Mouse (Mus musculus) kidney, adult 11 months (tissue): Measurements from ENCODE around the gene Ssh3.
A peak's percentile ranks its signal among the peaks of the same experiment; 100 is the strongest.

Experiments used
- DNase-seq: peaks from one replicate; pipeline ENCODE4 v3.0.0; 2022

Gene Ssh3

DNA sequence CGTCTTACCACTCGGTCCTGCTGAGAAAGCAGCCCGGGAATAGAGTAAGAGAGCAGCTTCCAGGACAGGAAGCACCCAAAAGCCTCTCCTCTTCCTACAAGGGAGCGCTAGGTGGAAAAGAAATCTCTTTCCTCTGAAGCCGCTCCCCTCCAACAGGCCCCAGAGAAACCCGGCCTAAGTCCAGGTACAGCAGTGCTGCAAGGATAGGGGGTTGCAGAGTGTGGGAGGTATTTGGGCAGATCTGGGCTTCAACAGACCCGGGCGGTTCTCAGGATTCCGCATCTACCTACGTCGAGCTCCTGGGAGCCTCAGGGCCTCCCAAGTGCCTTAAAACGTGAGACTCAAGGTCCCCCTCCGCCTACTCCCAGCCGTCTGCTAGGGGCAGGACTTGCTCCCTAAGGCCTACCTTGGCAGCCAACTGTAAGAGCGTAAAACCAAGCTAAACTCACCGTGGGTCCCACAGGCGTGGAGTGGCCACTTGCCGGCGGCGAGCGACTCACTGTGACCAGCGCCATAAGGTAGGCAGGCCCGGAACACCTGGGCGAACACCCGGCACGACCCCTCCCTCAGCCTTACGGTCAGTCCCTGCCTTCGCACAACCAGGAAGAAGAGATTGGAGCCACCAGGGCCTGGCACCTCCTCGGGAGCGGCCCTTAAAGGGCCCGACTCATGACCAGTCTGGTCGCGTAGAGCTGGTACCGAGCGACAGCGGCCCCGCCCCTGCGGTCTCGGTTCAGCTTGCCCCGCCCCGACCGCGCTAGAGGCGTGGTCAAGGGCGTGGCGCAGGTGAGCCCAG, at the start of gene Ssh3:
Ssh3 (minus strand) TSS at position 615 of the 796 bp plus-strand sequence.
- peak; percentile 94 for DNase-seq

DNA sequence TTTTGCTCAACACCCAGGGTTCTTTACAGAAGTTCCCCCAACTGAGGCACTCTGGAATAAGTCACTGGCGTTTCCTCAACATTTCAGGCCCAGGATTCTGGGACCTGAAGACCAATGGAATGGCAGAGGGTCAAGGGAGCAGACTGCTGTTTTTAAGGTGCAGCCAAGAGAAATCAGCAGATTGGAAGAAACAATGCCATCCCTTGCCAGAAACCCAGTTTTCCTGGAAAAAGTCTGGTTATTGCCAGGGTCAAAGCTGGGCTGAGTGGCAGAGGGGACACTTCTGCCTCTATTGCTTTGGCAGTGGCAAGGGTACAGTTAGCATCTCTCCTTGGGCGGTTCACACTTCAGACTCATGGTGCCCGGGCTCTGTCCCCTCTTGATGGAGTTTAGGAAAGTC, 48.2 kb upstream of the Ssh3 start:
- no peak for DNase-seq

DNA sequence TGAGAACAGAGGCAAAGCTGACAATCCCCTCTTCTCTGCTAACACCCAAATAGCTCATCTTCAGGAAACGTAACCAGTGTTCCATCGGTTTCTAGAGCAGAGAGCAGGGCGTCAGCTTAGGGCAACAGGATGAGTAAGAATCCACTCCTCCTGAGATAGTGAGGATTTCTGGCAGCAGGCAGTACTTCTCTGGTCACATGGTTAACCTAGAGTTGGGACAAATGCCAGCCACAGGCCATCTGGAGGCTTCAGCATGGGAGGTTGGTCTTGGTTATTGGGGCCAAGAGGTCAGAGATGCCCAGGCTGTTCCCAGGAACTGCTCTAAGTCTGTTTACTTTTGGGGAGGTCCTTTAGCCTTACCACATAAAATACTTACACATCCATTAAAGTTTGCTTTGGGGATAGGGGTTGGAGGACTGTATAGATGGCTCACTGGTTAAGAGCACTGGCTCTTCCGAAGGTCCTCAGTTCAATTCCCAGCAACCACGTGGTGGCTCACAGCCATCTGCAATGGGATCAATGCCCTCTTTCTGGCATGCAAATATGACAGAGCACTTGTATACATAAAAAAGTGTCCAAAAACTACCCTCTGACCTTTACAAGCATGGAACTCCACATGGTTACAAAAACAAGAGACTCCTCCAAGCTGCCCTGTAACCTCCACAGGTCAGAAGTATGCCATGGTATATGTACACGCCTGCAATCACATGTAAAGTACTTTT, 46.4 kb upstream of the Ssh3 start:
- DNase-seq: peak; percentile 44

DNA sequence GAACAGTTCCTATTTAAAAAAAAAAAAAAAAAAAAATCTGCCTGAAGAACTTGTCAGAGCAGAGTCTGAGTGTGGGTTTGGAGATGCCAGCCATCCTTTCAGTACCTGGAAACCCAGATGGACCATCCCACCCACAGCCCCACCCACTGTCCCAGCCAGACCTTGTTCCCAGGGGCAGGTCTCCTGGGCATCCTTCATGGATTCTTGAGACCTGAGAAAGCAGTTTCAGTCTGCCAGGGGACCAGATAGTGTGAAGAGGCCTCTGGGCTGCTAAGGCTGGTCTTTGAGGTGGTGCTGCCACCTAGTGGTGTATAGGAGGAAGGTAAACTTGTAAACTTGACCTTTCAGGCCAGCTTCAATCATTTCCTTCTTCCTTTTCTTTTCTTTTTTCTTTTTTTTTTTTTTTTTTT, 40.8 kb upstream of the Ssh3 start:
- DNase-seq: peak; percentile 55

DNA sequence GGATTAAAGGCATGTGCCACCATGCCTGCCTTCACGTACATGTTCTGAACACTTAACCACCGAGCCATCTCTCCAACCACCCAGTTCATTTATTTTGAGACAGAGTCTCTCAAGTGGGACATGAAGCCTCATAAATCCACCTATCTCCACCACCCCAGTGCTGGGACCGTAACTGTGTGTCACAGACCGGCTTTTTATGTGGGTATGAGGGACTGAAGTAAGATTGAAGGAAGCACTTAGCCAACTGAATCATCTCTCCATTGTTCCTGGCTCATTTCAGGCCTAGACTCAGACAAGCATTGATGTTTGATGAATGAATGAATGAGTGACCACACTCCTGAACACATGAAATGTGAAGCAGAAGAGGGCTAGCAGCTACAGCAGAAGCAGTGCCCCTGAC, 40.3 kb upstream of the Ssh3 start:
- no peak for DNase-seq

DNA sequence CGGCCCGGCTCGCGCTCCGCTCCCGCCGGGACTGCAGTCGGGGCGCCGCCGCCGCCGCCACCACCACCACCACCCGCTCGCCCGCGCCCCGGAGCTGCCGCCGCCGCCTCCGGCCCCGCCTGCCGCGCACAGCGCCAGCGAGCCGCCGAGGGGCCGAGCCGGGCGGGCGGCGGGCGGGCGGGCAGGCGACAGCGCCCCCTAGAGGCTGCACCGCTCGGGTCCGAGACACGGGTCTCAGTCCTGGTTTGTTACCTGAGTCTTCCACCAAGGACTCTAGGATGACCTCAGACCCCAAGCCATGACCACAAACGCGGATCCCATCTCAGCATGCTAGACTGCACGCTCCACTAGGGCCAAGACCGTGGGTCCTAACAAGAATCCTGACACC, 37.2 kb upstream of the Ssh3 start, which contains the start of gene Grk2:
Grk2 (minus strand) TSS at position 33 of the 388 bp plus-strand sequence.
- DNase-seq: peak; percentile 67

DNA sequence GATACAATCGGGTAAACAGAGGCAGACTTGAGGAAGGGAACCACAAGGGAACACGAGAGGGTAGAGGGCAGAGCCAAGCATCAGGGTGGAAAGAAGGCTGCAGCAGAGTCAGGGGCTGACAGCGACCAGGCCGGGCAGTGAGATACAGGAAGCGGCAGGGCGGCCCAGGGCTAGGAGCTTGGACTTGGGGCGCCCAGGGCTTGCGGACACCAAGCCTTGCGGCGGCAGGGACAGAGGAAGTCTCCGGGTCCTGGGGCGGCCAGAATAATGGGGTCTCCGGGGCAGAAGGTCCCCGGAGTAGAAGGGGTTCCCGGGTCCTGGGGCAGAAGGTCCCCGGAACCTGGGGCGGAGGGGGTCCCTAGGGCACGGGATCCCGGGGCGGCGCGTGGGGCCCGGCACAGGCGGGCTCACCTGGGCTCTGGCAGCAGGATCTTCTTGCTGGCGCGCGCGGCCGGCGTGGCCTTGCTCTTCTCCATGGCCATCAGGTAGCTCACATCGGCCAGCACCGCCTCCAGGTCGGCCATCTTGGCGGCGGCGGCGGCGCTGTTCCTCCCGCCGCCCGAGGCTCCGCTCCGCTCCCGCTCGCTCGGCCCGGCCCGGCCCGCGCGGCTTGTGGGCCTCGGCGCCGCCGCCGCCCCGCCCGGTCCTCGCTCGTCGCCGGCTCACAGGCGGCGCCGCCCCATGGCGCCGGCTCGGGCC, 36.7 kb upstream of the Ssh3 start:
- no peak for DNase-seq

DNA sequence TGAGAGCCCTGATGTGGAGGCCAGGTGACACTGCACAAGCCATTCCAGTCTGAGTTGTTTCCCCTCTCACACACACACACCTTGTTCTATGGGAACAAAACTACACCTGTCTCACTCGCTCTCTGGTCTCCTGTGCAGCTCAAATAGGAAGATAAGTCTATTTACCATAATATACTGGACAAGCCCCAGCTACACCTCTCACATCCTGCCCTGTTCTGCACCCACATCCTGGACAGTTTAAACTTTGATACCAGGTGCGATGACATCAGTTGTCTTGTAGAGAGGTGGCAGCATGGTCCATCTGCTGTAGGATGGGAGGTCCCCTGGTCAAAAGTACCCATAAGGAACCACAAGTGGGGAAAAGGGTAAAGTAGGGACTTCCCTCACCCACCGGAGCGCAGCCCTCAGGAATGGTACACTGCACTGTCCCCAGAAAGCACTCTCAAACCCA, 35.9 kb upstream of the Ssh3 start:
- DNase-seq: no peak

DNA sequence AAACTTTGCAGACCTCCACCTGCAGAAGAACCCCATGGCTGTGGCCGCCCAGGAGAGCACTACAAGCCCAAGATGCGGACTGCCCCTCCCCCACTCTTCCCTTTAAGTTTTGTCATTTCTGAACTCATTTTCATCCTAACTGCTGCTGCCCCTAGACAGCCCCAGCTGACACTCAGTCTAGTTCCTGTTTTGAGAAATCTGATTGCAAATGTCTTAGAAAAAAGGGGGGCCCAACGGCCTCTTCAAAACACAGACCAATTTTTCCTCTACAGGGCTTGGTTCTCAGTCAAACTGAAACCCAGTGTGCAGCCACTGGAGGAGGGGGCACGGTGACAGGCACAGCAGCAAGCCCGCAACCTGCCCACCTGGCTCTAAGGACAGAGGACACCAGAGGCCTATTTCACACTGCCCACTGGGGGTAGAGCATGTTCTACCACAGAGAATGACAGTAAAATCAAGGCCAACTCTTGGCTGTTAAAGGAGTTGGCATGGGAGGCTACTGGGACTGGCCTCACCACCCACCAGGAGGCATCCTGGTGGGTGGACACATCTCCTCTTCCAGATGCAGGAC, 35.4 kb upstream of the Ssh3 start:
- DNase-seq: no peak

DNA sequence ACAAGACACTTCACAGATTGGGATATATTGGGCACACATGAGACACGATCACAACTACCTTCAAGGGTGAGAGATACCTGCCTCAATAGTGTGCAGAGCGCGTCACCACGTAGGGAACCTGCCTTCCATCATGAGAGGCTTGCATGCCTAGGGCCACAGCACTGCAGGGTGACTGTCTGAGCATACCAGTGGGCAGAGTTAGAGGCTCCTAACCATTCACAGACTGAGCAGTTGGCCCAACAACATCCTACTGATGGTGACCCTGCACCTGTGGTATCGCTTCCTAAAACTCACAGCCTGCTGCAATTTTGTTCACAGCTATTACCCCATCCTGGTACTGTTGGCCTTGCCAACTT, 34.6 kb upstream of the Ssh3 start:
- DNase-seq: no peak

DNA sequence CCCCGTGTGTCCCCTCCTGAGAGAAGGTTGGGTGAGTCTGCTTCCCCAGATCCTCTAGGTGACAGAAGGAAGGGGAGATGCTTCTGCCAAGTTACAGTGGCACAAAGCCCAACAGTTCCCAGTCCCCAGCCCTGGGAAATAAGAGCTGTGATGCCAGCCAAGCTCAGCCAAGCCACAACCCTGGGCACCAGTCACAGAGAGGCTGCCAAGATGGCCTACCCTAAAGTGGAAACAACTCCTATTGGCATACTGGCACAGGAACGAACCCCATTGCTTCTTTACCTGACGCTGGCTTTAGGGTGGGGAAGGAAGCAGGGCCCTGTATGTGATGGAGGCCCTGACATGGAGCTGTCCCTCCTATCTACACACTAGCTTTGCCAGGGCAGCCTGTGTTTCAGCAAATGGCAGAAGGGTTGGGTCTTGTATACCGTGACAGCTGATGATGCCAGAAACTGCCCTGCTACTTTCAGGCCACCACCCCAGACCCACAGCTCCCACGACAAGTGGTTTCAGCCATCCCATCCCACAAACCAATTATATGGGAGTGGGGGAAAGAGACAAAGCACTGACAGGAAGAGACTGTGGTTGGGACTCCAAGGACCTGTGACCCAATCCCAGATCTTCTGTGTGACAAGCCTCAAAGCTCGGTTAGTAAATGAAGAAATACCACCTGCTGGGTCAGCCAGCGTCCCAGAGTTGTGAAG, 34.1 kb upstream of the Ssh3 start:
- DNase-seq: no peak

DNA sequence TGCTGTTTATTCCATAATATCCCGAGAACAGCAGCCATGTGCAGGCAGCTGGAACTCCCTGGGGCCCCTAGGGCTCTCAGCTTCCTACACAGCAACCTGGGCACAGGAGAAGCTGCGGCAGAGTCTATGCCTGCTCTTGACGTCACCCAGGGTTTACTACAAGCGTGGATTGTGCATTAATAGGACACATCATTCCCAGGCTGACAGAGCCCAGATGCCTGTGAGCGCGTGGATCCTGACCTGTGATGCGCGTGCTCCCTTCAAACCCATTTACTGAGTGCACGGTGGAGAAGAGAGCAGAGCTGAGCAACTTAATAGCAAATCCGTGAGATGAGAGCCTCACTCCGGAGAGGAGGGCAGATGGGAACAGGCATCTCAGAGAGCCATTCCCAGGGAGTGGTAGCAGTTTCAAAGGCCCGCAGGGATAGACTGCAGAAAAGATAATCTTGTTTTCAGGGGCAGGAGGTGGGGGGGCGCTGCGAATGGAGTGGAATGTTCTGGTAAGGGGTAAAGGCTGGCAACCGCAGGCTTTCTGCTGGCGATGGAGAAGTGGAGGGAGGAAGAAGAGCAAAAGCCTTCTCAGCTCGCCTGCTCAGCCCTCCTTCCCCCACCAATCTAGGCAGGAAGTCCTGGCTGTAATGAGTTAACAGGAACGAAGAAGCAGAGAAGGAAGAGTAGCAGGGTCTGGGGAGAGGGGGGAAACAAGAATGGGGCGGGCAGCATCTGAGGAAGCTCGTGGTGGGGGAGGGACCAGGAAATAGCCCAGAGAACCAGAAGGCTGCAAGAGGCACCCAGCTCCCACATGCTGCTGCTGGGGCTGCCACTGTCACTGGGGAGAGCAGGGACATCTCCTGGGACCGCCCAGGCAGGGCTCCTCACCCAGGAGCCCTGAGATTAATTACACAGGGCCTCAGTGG, 33.0 kb upstream of the Ssh3 start:
- no peak for DNase-seq

DNA sequence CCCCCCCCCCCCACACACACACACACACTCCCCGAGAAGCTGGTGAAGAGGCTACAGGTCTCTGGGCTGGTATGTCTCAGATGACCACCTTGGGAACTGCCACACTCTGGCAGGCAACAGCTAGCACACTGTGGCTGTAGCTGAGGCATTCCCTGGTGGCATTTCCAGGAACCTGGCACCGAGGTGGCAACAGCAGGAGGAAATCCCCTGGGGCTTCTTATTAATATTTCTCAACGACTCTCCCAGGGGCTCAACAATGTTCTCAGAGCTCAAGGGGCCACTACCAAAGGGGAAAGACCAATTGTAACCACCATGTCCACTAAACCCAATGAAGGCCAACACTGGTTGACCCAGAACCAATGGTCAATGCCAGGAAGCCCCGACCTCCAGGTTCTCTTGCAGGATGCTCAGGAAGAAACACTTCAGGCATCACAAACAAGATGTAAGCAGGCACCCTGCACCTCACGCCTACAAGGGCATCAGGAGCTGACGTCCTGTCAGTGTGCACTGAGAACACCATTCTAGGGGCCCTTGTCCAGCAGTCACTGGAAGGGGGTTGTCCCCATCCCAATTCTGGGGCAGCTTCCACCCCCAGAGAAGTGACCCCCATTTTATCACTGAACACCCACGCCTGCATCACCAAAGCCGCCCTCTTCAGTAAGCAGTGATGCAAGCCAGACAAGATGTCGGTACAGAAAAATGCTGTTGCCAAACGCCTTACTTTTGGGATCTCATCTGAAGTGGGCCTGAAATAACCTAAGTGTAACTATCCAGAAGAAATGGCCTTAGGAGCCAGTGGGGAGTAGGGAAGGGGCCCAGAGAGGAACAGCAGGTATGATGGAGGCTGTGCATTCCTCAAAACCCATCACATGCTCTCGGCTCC, 32.1 kb upstream of the Ssh3 start:
- DNase-seq: no peak

DNA sequence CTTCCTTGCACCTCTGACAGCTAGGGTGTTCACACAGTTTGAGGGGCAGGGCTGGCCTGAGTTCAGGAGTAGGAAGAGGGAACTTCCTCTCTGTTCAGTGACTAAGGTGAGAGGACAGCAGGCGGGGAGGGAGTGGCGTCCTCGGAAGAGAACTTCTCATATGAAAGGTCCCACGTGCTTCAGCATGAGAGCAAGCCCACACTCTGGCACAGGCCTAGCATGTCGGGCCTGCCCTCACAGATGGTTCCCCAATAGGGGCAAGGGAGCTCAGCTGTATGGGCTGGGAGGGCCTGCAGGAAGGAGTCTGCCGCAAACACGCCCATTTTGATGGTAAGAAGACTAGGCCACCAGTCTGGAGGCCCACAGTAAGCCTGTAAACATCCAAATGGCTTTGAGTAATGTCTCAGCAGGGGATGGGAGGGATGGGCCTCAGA, 31.3 kb upstream of the Ssh3 start:
- DNase-seq: peak; percentile 43

DNA sequence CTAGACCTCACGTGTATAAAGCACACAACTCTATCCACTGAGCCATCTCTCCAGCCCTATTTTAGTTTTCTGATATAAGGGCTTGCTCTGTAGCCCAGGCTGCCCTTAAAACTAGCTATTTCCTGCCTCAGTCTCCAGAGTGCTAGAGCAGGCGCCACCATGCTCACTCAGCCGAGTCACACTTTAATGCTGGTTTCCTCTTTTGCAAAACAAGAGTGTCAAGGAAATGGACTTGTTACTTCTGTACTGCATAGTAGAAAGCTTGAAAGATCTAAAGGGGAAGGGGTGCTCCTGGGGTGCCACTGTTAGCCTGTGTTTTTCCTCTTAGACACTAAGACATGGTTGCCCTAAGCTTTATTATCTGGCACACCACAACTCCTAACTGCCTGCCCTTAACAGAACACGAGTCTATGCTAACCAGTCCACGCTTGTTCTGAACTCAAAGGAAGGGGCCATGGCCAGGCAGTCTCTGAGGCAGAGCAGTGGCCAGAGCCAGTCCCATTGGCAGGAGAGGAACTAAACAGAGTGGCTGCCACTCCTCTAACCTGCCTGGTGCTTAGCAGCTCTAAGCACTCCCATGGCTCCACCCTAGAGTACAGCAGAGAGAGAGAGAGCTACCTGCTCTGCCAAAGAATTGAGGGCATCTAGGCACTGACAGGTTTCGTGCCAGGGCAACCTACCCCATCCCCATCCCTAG, 30.7 kb upstream of the Ssh3 start:
- DNase-seq: no peak

DNA sequence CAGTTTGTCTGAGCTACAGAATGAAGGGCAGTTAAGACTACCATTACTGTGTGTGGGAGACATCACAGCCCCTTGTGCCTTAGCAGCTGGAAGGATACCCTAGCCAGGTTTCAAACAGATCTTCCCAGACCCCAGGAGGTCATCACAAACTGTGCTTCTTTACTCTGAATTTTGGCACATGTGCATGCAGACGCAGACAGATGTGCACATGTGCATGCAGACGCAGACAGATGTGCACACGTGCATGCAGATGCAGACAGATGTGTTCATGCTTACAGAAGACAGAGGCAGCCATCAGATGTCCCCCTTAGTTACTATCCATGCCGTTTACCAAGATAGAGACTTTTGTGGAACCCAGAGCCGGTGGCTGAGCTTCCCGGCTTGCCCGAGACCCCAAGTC, 30.1 kb upstream of the Ssh3 start:
- DNase-seq: no peak

DNA sequence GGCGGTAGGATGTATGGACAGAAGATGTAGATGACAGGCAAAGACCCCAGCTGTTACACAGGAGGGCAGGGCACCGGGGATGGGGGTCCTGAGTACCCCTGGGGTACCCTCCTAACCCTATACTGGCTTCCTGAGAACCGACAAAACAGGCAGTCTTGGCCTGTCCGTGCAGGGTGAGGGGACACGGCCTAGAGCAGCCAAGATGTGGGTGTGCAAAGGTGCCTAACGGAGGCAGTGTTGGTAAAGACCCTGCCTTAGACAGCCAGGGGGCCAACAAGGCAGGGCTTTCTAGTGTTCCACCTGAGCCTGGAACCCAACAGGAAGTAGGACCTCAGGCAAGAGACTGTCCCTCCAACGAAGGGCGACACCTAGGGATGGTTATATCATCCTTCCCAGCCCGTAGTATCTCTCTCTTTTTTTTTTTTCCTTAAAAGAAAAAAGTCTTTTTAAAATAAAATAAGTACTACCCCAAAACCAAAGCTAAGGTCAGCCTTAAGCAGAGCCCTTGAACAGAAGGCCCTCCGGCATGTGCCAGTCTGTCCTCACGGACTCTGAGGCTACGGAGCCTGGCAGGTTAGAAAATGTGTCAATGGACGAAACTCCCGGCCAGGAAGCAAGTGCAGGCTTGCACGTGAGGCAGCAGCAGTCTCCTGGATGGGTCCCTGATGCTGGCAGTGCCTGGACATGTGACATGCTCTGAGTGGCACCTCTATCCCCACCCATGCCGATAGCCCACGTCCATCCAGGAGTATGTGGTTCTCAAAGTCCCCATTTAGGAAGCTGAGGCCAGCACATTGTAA, 29.5 kb upstream of the Ssh3 start:
- DNase-seq: no peak

DNA sequence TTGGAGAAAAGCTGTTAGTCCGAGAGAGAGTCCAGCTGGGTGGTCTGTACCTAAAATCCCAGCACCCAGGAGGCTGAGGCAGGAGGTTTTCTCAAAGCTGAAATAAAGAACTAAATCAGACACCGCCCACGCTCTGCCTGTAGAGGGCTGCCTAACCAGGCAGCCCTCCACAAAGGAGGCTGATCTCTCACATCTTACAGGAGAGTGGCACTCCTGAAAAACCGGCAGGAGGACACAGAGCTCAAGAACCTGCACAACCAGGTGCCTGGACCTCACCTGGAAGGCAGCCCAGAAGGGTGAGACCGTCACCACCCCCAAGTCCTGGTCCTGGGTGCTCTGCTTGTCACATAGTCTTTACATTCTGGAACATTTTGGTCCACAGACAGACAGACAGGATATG, 28.9 kb upstream of the Ssh3 start:
- DNase-seq: no peak

DNA sequence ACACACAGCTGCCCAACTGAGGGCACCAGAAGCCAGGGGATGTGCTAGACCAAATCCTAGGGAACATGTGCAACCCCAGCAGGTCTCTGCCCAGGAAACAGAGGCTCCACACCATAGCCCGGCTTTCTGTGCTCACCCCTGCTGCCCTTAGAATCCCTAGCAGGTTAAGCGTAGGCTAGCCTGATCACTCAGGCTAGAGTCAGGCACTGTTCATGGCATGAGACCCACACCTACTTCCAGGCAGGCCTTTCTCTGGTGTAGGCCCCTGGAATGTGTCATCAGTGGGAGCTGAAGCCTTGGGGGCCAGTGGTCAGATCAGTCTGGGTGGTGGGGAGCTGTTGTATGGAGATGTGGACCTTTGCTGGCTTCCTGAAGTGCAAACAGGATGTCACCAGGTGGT, 27.6 kb upstream of the Ssh3 start:
- no peak for DNase-seq
